In genomic region chr10:98543253-98543997, GRCm38 (mm10) we compare ENCODE assay signal across 11 mouse cellular contexts.
A peak's percentile ranks its signal among the peaks of the same experiment; 100 is the strongest.
DNase-seq lines count a peak whose midpoint lies in the region; ATAC-seq and TF ChIP-seq lines count a peak whose summit lies in the region.
"Had no signal": no experiment of that assay in that cellular context is flagged by ENCODE, and none has a peak within 500 bp of the region (broad histone marks: within the 10 kb centered on the region; RNA-seq: fewer than 3 reads in every experiment).

No protein-coding gene starts in this region.

- H3K4me2 ChIP-seq in stomach, embryonic 14.5 days (replicated peaks; ENCODE audit: low read depth, low read length), result no peak overlapping the region
- no peak overlapping the region for H3K4me2 ChIP-seq in stomach, postnatal 0 days (replicated peaks; ENCODE audit: low read depth)
- no peak overlapping the region for H3K4me2 ChIP-seq in limb, embryonic 15.5 days

- DNase-seq in gastrocnemius, adult 2 months, result no peak
- no peak for DNase-seq in gastrocnemius, postnatal 4 days (ENCODE audit: low spot score in 2 of 2)
- no peak for DNase-seq in stomach, postnatal 0 days (ENCODE audit: low spot score)
- DNase-seq in thymus, adult 2 months, result no peak
- DNase-seq in layer of hippocampus, adult 8-10 months (ENCODE audit: low spot score in 2 of 2), result no peak
- DNase-seq: spleen, adult 18-20 months had no signal

- intact Hi-C loops in gastrocnemius, adult 2 months (cut with DNase I), result no loop called here

- 0 out of 2 replicates have a peak, but pooled peaks have one; percentile 33 for ATAC-seq in stomach, embryonic 14.5 days (ENCODE audit: insufficient number of reproducible peaks, insufficient read depth, low FRiP score, low read depth)
- no peak for ATAC-seq in stomach, postnatal 0 days (ENCODE audit: low FRiP score, low TSS enrichment)
- no peak for ATAC-seq in limb, embryonic 15.5 days (ENCODE audit: insufficient number of reproducible peaks, low FRiP score, low TSS enrichment, low read depth)
- ATAC-seq in megakaryocyte progenitor cell, adult 5-6 weeks (replicated peaks; ENCODE audit: poor library complexity), result no peak
- ATAC-seq: inflammation-experienced regulatory T-cells, adult 6 months had no signal

- no peak for TF ChIP-seq CTCF in gastrocnemius, adult 2 months (IDR thresholded peaks at IDR 0.05)
- TF ChIP-seq CTCF in stomach, postnatal 0 days (IDR thresholded peaks at IDR 0.05; ENCODE audit: low read depth), result no peak
- no peak for TF ChIP-seq CTCF in thymus, adult 2 months (IDR thresholded peaks at IDR 0.05; ENCODE audit: borderline replicate concordance, control insufficient read depth, extremely low read depth, insufficient read depth, low read length, poor library complexity)

- peaks cover 4% of the 10 kb centered on the region; the same call in 1 of the 2 replicates for H3K4me1 ChIP-seq in stomach, embryonic 14.5 days (ENCODE audit: control insufficient read depth, insufficient read depth, low read length)
- no peaks in the 10 kb centered on the region for H3K4me1 ChIP-seq in stomach, postnatal 0 days (replicated peaks; ENCODE audit: control insufficient read depth, insufficient read depth)
- H3K4me1 ChIP-seq in limb, embryonic 15.5 days, result peaks cover 9% of the 10 kb centered on the region
- no peaks in the 10 kb centered on the region for H3K4me1 ChIP-seq in thymus, adult 2 months (replicated peaks; ENCODE audit: control insufficient read depth, insufficient read depth, low read length)

- no peaks in the 10 kb centered on the region for H3K9me3 ChIP-seq in stomach, embryonic 14.5 days (ENCODE audit: control insufficient read depth, low read depth, low read length)
- no peaks in the 10 kb centered on the region for H3K9me3 ChIP-seq in stomach, postnatal 0 days (ENCODE audit: control insufficient read depth, low read length)
- no peaks in the 10 kb centered on the region for H3K9me3 ChIP-seq in limb, embryonic 15.5 days

- H3K36me3 ChIP-seq in stomach, embryonic 14.5 days (ENCODE audit: control insufficient read depth, insufficient read depth, low read length), result no peaks in the 10 kb centered on the region
- H3K36me3 ChIP-seq in stomach, postnatal 0 days (ENCODE audit: control insufficient read depth, insufficient read depth, low read length), result no peaks in the 10 kb centered on the region
- no peaks in the 10 kb centered on the region for H3K36me3 ChIP-seq in limb, embryonic 15.5 days
- H3K36me3 ChIP-seq in thymus, adult 2 months (ENCODE audit: control insufficient read depth, insufficient read depth, low read length), result no peaks in the 10 kb centered on the region

- WGBS in stomach, embryonic 14.5 days, result 12% methylated on average over 8 of the region's 8 CpGs
- WGBS in stomach, postnatal 0 days, result 19% methylated on average over 8 of the region's 8 CpGs
- 16% methylated on average over 8 of the region's 8 CpGs for WGBS in limb, embryonic 15.5 days
- 81% methylated on average over 8 of the region's 8 CpGs for WGBS in thymus, adult 2 months

- TF ChIP-seq EP300 in stomach, postnatal 0 days (optimal IDR thresholded peaks at IDR 0.05), result no peak

- H3K9ac ChIP-seq in stomach, embryonic 14.5 days (replicated peaks; ENCODE audit: low read depth, low read length), result no peak overlapping the region
- H3K9ac ChIP-seq in stomach, postnatal 0 days (ENCODE audit: low read length), result no peak overlapping the region
- no peak overlapping the region for H3K9ac ChIP-seq in limb, embryonic 15.5 days

- H3K27ac ChIP-seq in gastrocnemius, adult 2 months, result peak overlapping the region; percentile 60
- peak overlapping the region; percentile 29; the same call in 1 of the 2 replicates for H3K27ac ChIP-seq in stomach, embryonic 14.5 days (ENCODE audit: low read length)
- H3K27ac ChIP-seq in stomach, postnatal 0 days (replicated peaks), result no peak overlapping the region
- H3K27ac ChIP-seq in limb, embryonic 15.5 days, result peak overlapping the region; percentile 33; the same call in 1 of the 2 replicates
- no peak overlapping the region for H3K27ac ChIP-seq in thymus, adult 2 months (ENCODE audit: control insufficient read depth, insufficient read depth, low read length)
- H3K27ac ChIP-seq: macrophage had no signal

- peak overlapping the region; percentile 23 for H3K4me3 ChIP-seq in gastrocnemius, adult 2 months
- no peak overlapping the region for H3K4me3 ChIP-seq in stomach, embryonic 14.5 days (ENCODE audit: low read depth, low read length)
- no peak overlapping the region for H3K4me3 ChIP-seq in stomach, postnatal 0 days (ENCODE audit: low read depth, low read length)
- H3K4me3 ChIP-seq in limb, embryonic 15.5 days, result no peak overlapping the region
- H3K4me3 ChIP-seq in thymus, adult 2 months (ENCODE audit: control insufficient read depth, insufficient read depth, low read length), result no peak overlapping the region

- H3K27me3 ChIP-seq in stomach, embryonic 14.5 days (ENCODE audit: control insufficient read depth, insufficient read depth, low read length), result no peaks in the 10 kb centered on the region
- H3K27me3 ChIP-seq in stomach, postnatal 0 days (ENCODE audit: control insufficient read depth, insufficient read depth, low read length), result no peaks in the 10 kb centered on the region
- no peaks in the 10 kb centered on the region for H3K27me3 ChIP-seq in limb, embryonic 15.5 days
- H3K27me3 ChIP-seq in thymus, adult 2 months (ENCODE audit: control insufficient read depth, insufficient read depth, low read length), result no peaks in the 10 kb centered on the region

- no peak for TF ChIP-seq POLR2A in thymus, adult 2 months (IDR thresholded peaks at IDR 0.05; ENCODE audit: control insufficient read depth, extremely low read depth, insufficient read depth, low read length, poor library complexity)

Comparison
In these comparisons a context has a peak if more than half of its experiments do, and no peak if none do; other contexts are left out.
1. H3K27ac ChIP-seq: peak in gastrocnemius, adult 2 months (single experiment), stomach, embryonic 14.5 days (single experiment) and limb, embryonic 15.5 days (single experiment); none in stomach, postnatal 0 days (single experiment) and thymus, adult 2 months (single experiment).